Mouse (Mus musculus) heart, postnatal 10 days (tissue): ENCODE results near the gene Nfkbid. TPM values are rescaled to one million over a fixed set of nuclear protein-coding genes. Genes with fewer than 3 reads are reported as not detected.
"Not testable (repeated sequence)": the region's sequence is repeated elsewhere in the genome, so short reads cannot be mapped to it uniquely, and the experiment has no call there.

Experiments used
- DNase-seq, 2 experiments: peaks; one replicate each; pipeline ENCODE4 v3.0.0; 2021
- intact Hi-C: fragments of 180-260 bp; cut with DNase I; formaldehyde crosslinking; loops from one replicate; pipeline ENCODE4 v1.15.1; 2025
- total RNA-seq, 2 experiments: library from RNA; stranded (reverse); gene quantifications; 2 replicates each; pipeline ENCODE4 v1.2.3; 2021

Gene Nfkbid
- total RNA-seq, 2 experiments from 2014 or later, result 0.29 to 0.45 TPM

DNA sequence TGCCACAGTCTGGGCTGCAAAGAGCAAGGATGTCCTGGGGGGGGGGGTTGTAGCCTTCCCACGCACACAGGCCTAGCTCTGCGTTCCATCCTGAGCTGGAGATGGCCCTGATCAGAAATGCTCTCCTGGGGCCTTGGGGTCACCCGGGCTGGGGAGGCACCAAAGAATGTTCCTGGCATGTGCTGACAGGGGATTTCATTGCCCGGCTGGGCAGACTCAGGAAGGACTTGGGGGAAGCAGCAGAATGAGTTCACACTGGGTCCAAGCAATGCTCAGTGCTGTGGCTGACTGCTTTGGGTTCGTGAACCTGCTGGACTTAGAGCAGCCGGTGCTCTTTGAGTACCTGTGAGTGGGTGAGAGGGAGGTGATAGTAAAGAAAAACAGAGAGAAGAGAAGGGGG, 38.0 kb downstream of the Nfkbid start:
- DNase-seq, result no peak
- intact Hi-C loops, result no loop called here

DNA sequence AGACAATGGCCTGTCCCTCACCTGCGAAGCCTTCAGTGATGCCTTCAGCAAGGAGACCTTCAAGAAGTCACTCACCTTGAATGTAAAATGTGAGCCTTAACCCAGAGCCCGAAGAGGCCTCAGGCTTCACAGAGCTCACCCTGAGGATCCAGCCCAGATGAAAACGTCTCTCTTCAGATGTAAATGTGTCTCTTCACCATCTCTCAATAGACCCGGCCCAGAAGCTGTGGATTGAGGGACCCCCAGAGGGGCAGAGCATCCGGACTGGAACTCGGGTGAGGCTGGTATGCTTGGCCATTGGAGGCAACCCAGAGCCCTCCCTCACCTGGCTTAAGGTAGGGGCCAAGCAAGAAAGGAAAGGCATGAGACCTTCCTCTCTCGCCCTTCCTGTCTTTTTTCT, 42.0 kb downstream of the Nfkbid start:
- no peak for DNase-seq

DNA sequence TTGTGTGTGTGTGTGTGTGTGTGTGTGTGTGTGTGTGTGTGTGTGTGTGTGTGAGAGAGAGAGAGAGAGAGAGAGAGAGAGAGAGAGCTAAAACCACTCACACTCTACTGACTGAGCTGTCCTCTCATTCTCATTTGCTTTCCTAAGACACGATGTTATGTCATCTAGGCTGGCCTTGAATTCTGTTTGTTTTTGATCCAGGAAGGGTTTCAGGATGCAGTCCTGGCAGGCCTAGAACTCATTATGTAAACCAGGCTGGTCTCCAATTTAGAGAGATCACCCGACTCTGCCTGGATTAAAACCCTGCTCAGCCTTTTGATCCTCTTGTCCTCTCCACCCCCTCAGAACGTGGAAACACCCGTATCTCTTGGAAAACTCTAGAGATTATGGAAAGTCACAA, 42.5 kb downstream of the Nfkbid start:
- intact Hi-C loops, result no loop called here
- DNase-seq, result no peak

More for the DNA sequence above, 42.0 kb downstream of the Nfkbid start:
- intact Hi-C loops, result no loop called here

DNA sequence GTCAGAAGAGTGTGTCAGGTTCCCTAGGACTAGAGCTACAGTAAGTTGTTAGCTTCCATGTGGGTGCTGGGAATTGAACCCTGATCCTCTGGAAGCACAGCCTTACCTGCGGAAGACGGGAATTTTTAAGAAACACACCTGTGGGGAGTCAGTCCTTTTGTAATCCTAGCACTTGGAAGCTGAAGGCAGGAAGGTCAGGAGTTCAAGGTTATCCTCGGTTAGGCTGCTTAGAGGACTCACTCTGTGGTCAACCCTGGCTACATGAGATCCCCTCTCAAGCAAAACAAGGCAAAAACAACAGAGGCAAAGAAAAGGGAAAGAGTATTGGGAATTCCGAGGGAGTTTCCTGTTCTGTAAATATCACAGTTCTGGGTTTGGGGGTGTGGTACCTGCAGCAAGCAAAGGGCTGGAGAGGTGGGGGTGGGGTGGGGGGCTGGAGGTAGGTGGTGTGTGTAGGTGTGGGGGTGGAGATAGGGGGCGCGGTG, 43.3 kb downstream of the Nfkbid start:
- no peak for DNase-seq
- intact Hi-C loops, result no loop called here

DNA sequence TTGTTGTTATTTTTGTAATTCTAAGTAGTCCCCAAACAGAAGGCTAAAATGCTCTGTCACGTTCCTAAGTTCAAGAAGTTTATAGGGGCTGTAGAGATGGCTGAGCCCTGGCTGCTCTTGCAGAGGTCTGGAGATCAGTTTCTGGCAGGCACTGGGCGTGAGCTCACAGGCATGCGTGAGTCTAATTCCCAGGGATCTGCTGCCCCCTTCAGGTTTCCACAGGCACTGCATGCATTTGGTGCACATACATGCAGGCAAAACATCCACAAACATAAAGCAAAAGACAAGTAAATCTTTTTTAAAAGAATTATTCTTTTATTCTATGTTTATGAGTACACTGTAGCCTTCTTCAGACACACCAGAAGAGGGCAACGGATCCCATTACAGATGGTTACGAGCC, 50.9 kb downstream of the Nfkbid start:
- DNase-seq, result peak; percentile 21 to 44
- intact Hi-C loops, result loop anchor here (2.0 kb wide), 1 partner anchor 32 kb away; no protein-coding TSS in a partner anchor

DNA sequence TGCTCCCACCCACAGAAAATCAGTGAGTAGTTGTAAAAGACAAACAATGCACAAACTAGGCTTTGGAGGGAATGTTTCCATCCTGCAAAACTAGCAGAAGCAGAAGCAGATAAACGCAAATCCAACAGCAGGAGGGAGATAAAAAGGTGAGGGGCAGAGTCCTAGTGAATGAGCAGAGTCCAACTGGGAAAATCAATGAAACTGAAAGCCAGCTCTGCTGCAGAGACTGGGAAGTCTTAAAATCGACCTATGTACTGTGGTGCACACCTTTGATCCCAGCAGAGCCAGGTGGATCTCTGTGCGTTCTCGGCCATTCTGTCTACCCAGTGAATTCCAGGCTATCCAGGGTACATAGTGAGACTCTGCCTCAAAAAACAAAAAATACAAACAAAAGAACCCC, 53.5 kb downstream of the Nfkbid start:
- intact Hi-C loops, result no loop called here
- DNase-seq, result no peak

DNA sequence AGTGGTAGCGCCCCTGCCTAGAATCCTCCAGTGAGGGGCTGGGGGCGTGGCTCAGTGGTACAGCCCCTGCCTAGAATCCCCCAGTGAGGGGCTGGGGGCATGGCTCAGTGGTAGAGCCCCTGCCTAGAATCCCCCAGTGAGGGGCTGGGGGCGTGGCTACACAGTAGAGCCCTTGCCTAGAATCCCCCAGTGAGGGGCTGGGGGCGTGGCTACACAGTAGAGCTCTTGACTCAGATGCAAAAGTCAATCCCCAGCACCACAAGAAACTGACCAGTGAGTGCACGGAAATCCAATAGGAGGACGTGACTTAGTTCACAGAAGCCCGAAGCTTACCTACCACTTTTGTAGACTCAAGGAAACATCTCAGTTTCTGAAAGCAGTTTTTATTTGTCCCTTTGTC, 54.6 kb downstream of the Nfkbid start:
- intact Hi-C loops, DNase-seq: not testable (repeated sequence)

DNA sequence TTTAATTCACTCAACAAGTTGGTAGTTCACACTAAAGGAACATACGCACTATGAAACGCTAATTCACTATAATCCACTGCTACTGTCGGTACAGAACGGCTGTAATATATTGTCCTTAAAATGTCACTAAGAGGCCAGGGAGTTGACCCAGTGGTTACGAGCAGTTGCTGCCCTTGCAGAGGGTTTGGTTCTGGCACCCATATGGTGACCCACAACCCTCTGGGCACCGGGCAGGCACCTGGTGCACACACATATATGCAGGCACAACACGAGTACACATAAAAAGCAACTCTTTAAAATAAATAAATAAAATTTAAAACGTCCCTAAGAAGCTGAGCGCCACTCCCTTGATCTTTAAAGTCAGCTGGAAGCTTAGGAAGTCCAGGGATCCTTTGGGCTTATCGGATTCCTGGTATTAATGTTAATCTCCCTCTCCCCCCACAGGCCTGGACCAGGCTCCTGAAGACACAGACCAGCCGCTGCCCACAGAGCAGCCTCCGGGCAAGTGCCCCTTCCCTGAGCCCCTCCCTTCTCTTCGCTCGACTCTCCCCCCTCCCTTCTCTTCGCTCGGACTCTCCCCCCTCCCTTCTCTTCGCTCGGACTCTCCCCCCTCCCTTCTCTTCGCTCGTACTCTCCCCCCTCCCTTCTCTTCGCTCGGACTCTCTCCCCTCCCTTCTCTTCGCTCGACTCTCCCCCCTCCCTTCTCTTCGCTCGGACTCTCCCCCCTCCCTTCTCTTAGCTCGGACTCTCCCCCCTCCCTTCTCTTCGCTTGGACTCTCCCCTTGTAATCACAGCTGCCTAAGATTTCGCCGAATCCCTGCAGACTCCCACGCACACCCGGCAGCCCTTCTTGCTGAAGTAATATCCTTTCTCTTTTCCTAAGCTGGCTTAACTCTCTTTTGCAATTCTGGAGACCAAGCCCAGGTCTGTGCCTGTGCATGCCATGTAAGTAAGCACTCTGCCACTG, 56.2 kb downstream of the Nfkbid start:
- intact Hi-C loops, result no loop called here
- DNase-seq, result peak in 1 of 2 experiments; percentile 11

Other genes starting within 250 kb of the Nfkbid start
- 1,000 to 10,000 TPM; 1,192 to 1,277 TPM for gene Cox7a1, start 237.6 kb upstream of the Nfkbid start, total RNA-seq
- gene Capns1, start 222.9 kb upstream of the Nfkbid start, total RNA-seq, result 100 to 1,000 TPM; 303 to 326 TPM
- 10 to 100 TPM; 55.5 to 60.7 TPM for gene Polr2i, start 189.8 kb upstream of the Nfkbid start, total RNA-seq
- 10 to 100 TPM; 68.5 to 76.1 TPM for gene Tbcb, start 189.5 kb upstream of the Nfkbid start, total RNA-seq
- gene Ovol3, start 186.0 kb upstream of the Nfkbid start, total RNA-seq, result not detected
- under 1 TPM; 0.20 to 0.26 TPM for gene Thap8, start 141.6 kb upstream of the Nfkbid start, total RNA-seq
- 1 to 10 TPM; 5.4 to 5.7 TPM for gene Wdr62, start 141.3 kb upstream of the Nfkbid start, total RNA-seq
- gene Clip3, start 130.0 kb upstream of the Nfkbid start, total RNA-seq, result 10 to 100 TPM; 14.0 TPM
- 10 to 100 TPM; 26.0 to 27.4 TPM for gene Alkbh6, start 113.0 kb upstream of the Nfkbid start, total RNA-seq
- under 1 TPM; 0.86 to 0.87 TPM for gene Syne4, start 106.9 kb upstream of the Nfkbid start, total RNA-seq
- gene E130208F15Rik, start 100.0 kb upstream of the Nfkbid start, total RNA-seq, result 1 to 10 TPM in 1 of 2 experiments, under 1 TPM in 1; 0.87 to 1.0 TPM
- gene Sdhaf1, start 97.8 kb upstream of the Nfkbid start, total RNA-seq, result 10 to 100 TPM; 15.1 to 15.8 TPM
- gene Lrfn3, start 59.0 kb upstream of the Nfkbid start, total RNA-seq, result 1 to 10 TPM; 1.7 TPM
- 10 to 100 TPM; 12.9 to 16.5 TPM for gene Tyrobp, start 8.0 kb upstream of the Nfkbid start, total RNA-seq
- gene Hcst, start 1.9 kb upstream of the Nfkbid start, total RNA-seq, result 1 to 10 TPM in 1 of 2 experiments, under 1 TPM in 1; 0.92 to 1.8 TPM
- 1 to 10 TPM; 4.1 to 6.2 TPM for gene Aplp1, start 23.8 kb downstream of the Nfkbid start, total RNA-seq
- gene Kirrel2, start 36.0 kb downstream of the Nfkbid start, total RNA-seq, result under 1 TPM; 0.07 to 0.17 TPM
- not detected for gene Nphs1, start 36.6 kb downstream of the Nfkbid start, total RNA-seq
- not detected for gene Prodh2, start 71.9 kb downstream of the Nfkbid start, total RNA-seq
- gene Arhgap33, start 113.3 kb downstream of the Nfkbid start, total RNA-seq, result 1 to 10 TPM; 3.7 to 3.9 TPM
- 100 to 1,000 TPM; 391 to 393 TPM for gene Hspb6, start 130.4 kb downstream of the Nfkbid start, total RNA-seq
- gene Proser3, start 130.6 kb downstream of the Nfkbid start, total RNA-seq, result 1 to 10 TPM; 2.7 to 4.8 TPM
- gene Lin37, start 138.1 kb downstream of the Nfkbid start, total RNA-seq, result 10 to 100 TPM; 15.0 to 23.6 TPM
- gene U2af1l4, start 141.6 kb downstream of the Nfkbid start, total RNA-seq, result 10 to 100 TPM; 67.4 to 78.2 TPM
- gene Gm49396, start 141.6 kb downstream of the Nfkbid start, total RNA-seq, result 1 to 10 TPM; 1.7 to 1.8 TPM
- 10 to 100 TPM; 78.2 to 80.1 TPM for gene Psenen, start 141.9 kb downstream of the Nfkbid start, total RNA-seq
- 1 to 10 TPM; 1.6 to 2.0 TPM for gene Igflr1, start 143.7 kb downstream of the Nfkbid start, total RNA-seq
- 10 to 100 TPM; 25.8 to 30.2 TPM for gene Kmt2b, start 167.0 kb downstream of the Nfkbid start, total RNA-seq
- not detected for gene Zbtb32, start 177.2 kb downstream of the Nfkbid start, total RNA-seq
- gene Upk1a, start 191.1 kb downstream of the Nfkbid start, total RNA-seq, result under 1 TPM; 0.42 to 0.48 TPM
- 1,000 to 10,000 TPM; 4,137 to 4,381 TPM for gene Cox6b1, start 204.4 kb downstream of the Nfkbid start, total RNA-seq
- gene Etv2, start 214.1 kb downstream of the Nfkbid start, total RNA-seq, result not detected
- 10 to 100 TPM; 58.8 to 60.3 TPM for gene Rbm42, start 228.6 kb downstream of the Nfkbid start, total RNA-seq
- gene Haus5, start 243.3 kb downstream of the Nfkbid start, total RNA-seq, result 1 to 10 TPM; 6.7 to 7.7 TPM
- under 1 TPM in 1 of 2 experiments, not detected in 1; 0.67 TPM for gene Pmis2, start 249.9 kb downstream of the Nfkbid start, total RNA-seq